Mouse (Mus musculus) natural killer cell, adult 2 months (primary cell): ENCODE data around the gene Hist1h2bp.
A peak's percentile ranks its signal among the peaks of the same experiment; 100 is the strongest.
"Not testable (repeated sequence)": the region's sequence is repeated elsewhere in the genome, so short reads cannot be mapped to it uniquely, and the experiment has no call there.

Experiments used
- DNase-seq, 2 experiments: peaks; one replicate each; pipeline ENCODE4 v3.0.0; 2022; ENCODE audit warnings: low spot score in 2 of 2

Gene Hist1h2bp

GRCm38 (mm10) chr13:21783255-21783617 is 4.0 kb upstream of the Hist1h2bp start, which contains the start of gene Hist1h3i:
Hist1h3i (minus strand) TSS chr13:21783370.
- DNase-seq: peak; percentile 64 to 65

GRCm38 (mm10) chr13:21783734-21784161 is 3.5 kb upstream of the Hist1h2bp start:
- DNase-seq: peak; percentile 14

GRCm38 (mm10) chr13:21784311-21784710 is 3.0 kb upstream of the Hist1h2bp start:
- no peak for DNase-seq

GRCm38 (mm10) chr13:21786189-21786898 is 917 bp upstream of the Hist1h2bp start:
- DNase-seq: no peak

- no peak for DNase-seq
Observed at GRCm38 (mm10) chr13:21787760-21788593, 716 bp downstream of the Hist1h2bp start.

- DNase-seq: no peak
Observed at GRCm38 (mm10) chr13:21789925-21790324, 2.7 kb downstream of the Hist1h2bp start.

GRCm38 (mm10) chr13:21790601-21791283 is 3.5 kb downstream of the Hist1h2bp start:
- no peak for DNase-seq

GRCm38 (mm10) chr13:21795584-21795983 is 8.3 kb downstream of the Hist1h2bp start:
- no peak for DNase-seq

GRCm38 (mm10) chr13:21797163-21797562 is 9.9 kb downstream of the Hist1h2bp start:
- DNase-seq: not testable (repeated sequence)

GRCm38 (mm10) chr13:21803058-21803457 is 15.8 kb downstream of the Hist1h2bp start:
- DNase-seq: not testable (repeated sequence)

GRCm38 (mm10) chr13:21810073-21810472 is 22.8 kb downstream of the Hist1h2bp start, which contains the start of the genes Hist1h2bq and Hist1h2ao:
Hist1h2bq (minus strand) TSS chr13:21810197.
Hist1h2ao (plus strand) TSS chr13:21810465.
- DNase-seq: not testable (repeated sequence)

GRCm38 (mm10) chr13:21811074-21811473 is 23.8 kb downstream of the Hist1h2bp start:
- DNase-seq: not testable (repeated sequence)

GRCm38 (mm10) chr13:21811539-21811938 is 24.3 kb downstream of the Hist1h2bp start, which contains the start of gene Hist1h4m:
Hist1h4m (plus strand) TSS chr13:21811746.
- peak; percentile 38 to 56 for DNase-seq

GRCm38 (mm10) chr13:21812092-21812491 is 24.8 kb downstream of the Hist1h2bp start:
- not testable (repeated sequence) for DNase-seq

- not testable (repeated sequence) for DNase-seq
Observed at GRCm38 (mm10) chr13:21820082-21820890, 33.0 kb downstream of the Hist1h2bp start.

GRCm38 (mm10) chr13:21828511-21828910 is 41.2 kb downstream of the Hist1h2bp start:
- DNase-seq: no peak

GRCm38 (mm10) chr13:21830344-21830743 is 43.1 kb downstream of the Hist1h2bp start:
- DNase-seq: no peak

GRCm38 (mm10) chr13:21831418-21832394 is 44.4 kb downstream of the Hist1h2bp start, which contains the start of gene Hist1h4n:
Hist1h4n (minus strand) TSS chr13:21832196.
- DNase-seq: peak; percentile 18 to 40

- DNase-seq: not testable (repeated sequence)
Observed at GRCm38 (mm10) chr13:21833461-21833860, 46.2 kb downstream of the Hist1h2bp start, which contains the start of the genes Hist1h2ap and Hist1h2br. Hist1h2ap (minus strand) TSS chr13:21833507. Hist1h2br (plus strand) TSS chr13:21833743.
